Mouse (Mus musculus) erythroblast, embryonic 14.5 days (primary cell): Measurements from ENCODE around the gene Rp2.

Experiments
- GATA1 ChIP-seq: IDR thresholded peaks from 2 replicates; pipeline ENCODE4 v1.6.1; 2012; ENCODE audit warnings: low read length, inconsistent platforms, mixed read lengths
- TAL1 ChIP-seq: IDR thresholded peaks from 3 replicates; pipeline ENCODE4 v1.6.1; 2012; ENCODE audit warnings: low read length, inconsistent platforms, mixed read lengths

DNA sequence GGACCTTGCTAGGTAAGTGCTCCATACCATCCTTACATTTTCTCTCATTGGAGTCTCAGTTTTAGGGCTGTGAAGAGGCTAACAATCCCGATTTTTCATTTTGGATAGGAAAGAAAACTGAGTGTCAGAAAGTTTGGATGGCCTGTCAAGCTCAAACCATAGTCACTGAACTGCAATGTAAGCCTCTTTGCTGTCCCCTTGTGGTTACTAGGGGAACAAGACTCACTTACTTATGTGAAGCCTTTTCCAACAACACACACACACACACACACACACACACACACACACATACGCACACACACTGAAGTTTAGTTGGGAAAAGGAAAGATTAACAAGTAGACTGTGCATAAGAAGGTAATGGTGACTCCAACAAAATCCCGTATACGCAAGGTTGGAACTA is 39.8 kb downstream of the Rp2 start:
- TF ChIP-seq GATA1 (no peak), TAL1 (no peak)
